Mouse (Mus musculus): Measurements from ENCODE around the gene Cpne8. TPM values are rescaled to one million over a fixed set of nuclear protein-coding genes. Genes with fewer than 3 reads are reported as not detected.

Cpne8 gene
- polyA plus RNA-seq, 1 experiment = 13.2 TPM

- Histone ChIP-seq H3K79me2 (ENCODE audit: control insufficient read depth, insufficient read depth) (no peaks in the 10 kb centered on the region), H3K4me2 (ENCODE audit: low read depth) (peak overlapping the region; percentile 5), H3K36me3 (ENCODE audit: control insufficient read depth, insufficient read depth) (no peaks in the 10 kb centered on the region), H3K27me3 (ENCODE audit: control insufficient read depth, insufficient read depth, insufficient read length) (no peaks in the 10 kb centered on the region), H3ac (ENCODE audit: control insufficient read depth, insufficient read length) (no peak overlapping the region), H3K4me3 (no peak overlapping the region)
- TF ChIP-seq USF1 (IDR thresholded peaks at IDR 0.05; ENCODE audit: low read depth) = no peak
- no peak for TF ChIP-seq TCF3 (IDR thresholded peaks at IDR 0.05; ENCODE audit: insufficient read length, low read depth)
Observed at GRCm38 (mm10) chr15:90563996-90564395, 115.2 kb downstream of the Cpne8 start.

GRCm38 (mm10) chr15:90561613-90562012, 117.6 kb downstream of the Cpne8 start:
- no peak overlapping the region for H3ac ChIP-seq (ENCODE audit: control insufficient read depth, insufficient read length)
- H3K36me3 ChIP-seq (ENCODE audit: control insufficient read depth, insufficient read depth) = no peaks in the 10 kb centered on the region
- H3K27me3 ChIP-seq (ENCODE audit: control insufficient read depth, insufficient read depth, insufficient read length) = no peaks in the 10 kb centered on the region
- no peak overlapping the region for H3K4me3 ChIP-seq
- H3K4me2 ChIP-seq (ENCODE audit: low read depth) = no peak overlapping the region
- H3K79me2 ChIP-seq (ENCODE audit: control insufficient read depth, insufficient read depth) = no peaks in the 10 kb centered on the region
- no peak for TF ChIP-seq E2F4 (IDR thresholded peaks at IDR 0.05; ENCODE audit: insufficient read depth)
- TF ChIP-seq USF1 (IDR thresholded peaks at IDR 0.05; ENCODE audit: low read depth) = no peak
- TF ChIP-seq MYOG (IDR thresholded peaks at IDR 0.05; ENCODE audit: control insufficient read depth in 1 of 3, insufficient read depth in 1 of 3, insufficient read length in 2 of 3, low read depth in 2 of 3) = no peak
- no peak for TF ChIP-seq REST (IDR thresholded peaks at IDR 0.05; ENCODE audit: insufficient read depth, insufficient read length)
- TF ChIP-seq POLR2A (IDR thresholded peaks at IDR 0.05; ENCODE audit: insufficient read length, low read depth) = no peak
- TF ChIP-seq MAX (IDR thresholded peaks at IDR 0.05; ENCODE audit: low read depth) = no peak
- no peak for TF ChIP-seq TCF3 (IDR thresholded peaks at IDR 0.05; ENCODE audit: insufficient read length, low read depth)
- TF ChIP-seq CEBPB (IDR thresholded peaks at IDR 0.05; ENCODE audit: insufficient read depth, poor library complexity, severe bottlenecking) = no peak
- TF ChIP-seq TCF12 (IDR thresholded peaks at IDR 0.05; ENCODE audit: insufficient read depth, poor library complexity, severe bottlenecking) = no peak
- TF ChIP-seq MYOD1 (IDR thresholded peaks at IDR 0.05; ENCODE audit: control insufficient read depth in 1 of 3, insufficient read length in 2 of 3, low read depth in 2 of 3) = no peak
- no peak for TF ChIP-seq POLR2AphosphoS2 (IDR thresholded peaks at IDR 0.05; ENCODE audit: insufficient read length, low read depth)
- no peak for TF ChIP-seq SRF (IDR thresholded peaks at IDR 0.05; ENCODE audit: control insufficient read depth, insufficient read length, low read depth)

GRCm38 (mm10) chr15:90548589-90548988, 130.6 kb downstream of the Cpne8 start:
- Histone ChIP-seq H3K4me3 (no peak overlapping the region), H3ac (ENCODE audit: control insufficient read depth, insufficient read length) (no peak overlapping the region), H3K27me3 (ENCODE audit: control insufficient read depth, insufficient read depth, insufficient read length) (no peaks in the 10 kb centered on the region), H3K4me2 (ENCODE audit: low read depth) (no peak overlapping the region), H3K79me2 (ENCODE audit: control insufficient read depth, insufficient read depth) (no peaks in the 10 kb centered on the region), H3K36me3 (ENCODE audit: control insufficient read depth, insufficient read depth) (no peaks in the 10 kb centered on the region)
- TF ChIP-seq POLR2AphosphoS2 (IDR thresholded peaks at IDR 0.05; ENCODE audit: insufficient read length, low read depth) (no peak), CEBPB (IDR thresholded peaks at IDR 0.05; ENCODE audit: insufficient read depth, poor library complexity, severe bottlenecking) (peak; percentile 87)

GRCm38 (mm10) chr15:90543447-90543846, 135.8 kb downstream of the Cpne8 start:
- Histone ChIP-seq H3K4me2 (ENCODE audit: low read depth) (no peak overlapping the region), H3K79me2 (ENCODE audit: control insufficient read depth, insufficient read depth) (no peaks in the 10 kb centered on the region), H3K36me3 (ENCODE audit: control insufficient read depth, insufficient read depth) (no peaks in the 10 kb centered on the region), H3ac (ENCODE audit: control insufficient read depth, insufficient read length) (no peak overlapping the region), H3K27me3 (ENCODE audit: control insufficient read depth, insufficient read depth, insufficient read length) (no peaks in the 10 kb centered on the region), H3K4me3 (no peak overlapping the region)
- no peak for TF ChIP-seq TCF3 (IDR thresholded peaks at IDR 0.05; ENCODE audit: insufficient read length, low read depth)

- TF ChIP-seq POLR2A (IDR thresholded peaks at IDR 0.05; ENCODE audit: insufficient read length, low read depth) (no peak), USF1 (IDR thresholded peaks at IDR 0.05; ENCODE audit: low read depth) (no peak), MYOG (IDR thresholded peaks at IDR 0.05; ENCODE audit: control insufficient read depth in 1 of 3, insufficient read depth in 1 of 3, insufficient read length in 2 of 3, low read depth in 2 of 3) (no peak), MAX (IDR thresholded peaks at IDR 0.05; ENCODE audit: low read depth) (no peak)
- Histone ChIP-seq H3K27me3 (ENCODE audit: control insufficient read depth, insufficient read depth, insufficient read length) (no peaks in the 10 kb centered on the region), H3ac (ENCODE audit: control insufficient read depth, insufficient read length) (no peak overlapping the region), H3K4me3 (no peak overlapping the region), H3K36me3 (ENCODE audit: control insufficient read depth, insufficient read depth) (no peaks in the 10 kb centered on the region), H3K79me2 (ENCODE audit: control insufficient read depth, insufficient read depth) (no peaks in the 10 kb centered on the region), H3K4me2 (ENCODE audit: low read depth) (no peak overlapping the region)
Observed at GRCm38 (mm10) chr15:90542126-90542525, 137.1 kb downstream of the Cpne8 start.

GRCm38 (mm10) chr15:90536311-90537202, 142.7 kb downstream of the Cpne8 start:
- Histone ChIP-seq H3K79me2 (ENCODE audit: control insufficient read depth, insufficient read depth) (no peaks in the 10 kb centered on the region), H3K4me2 (ENCODE audit: low read depth) (no peak overlapping the region), H3ac (ENCODE audit: control insufficient read depth, insufficient read length) (no peak overlapping the region), H3K27me3 (ENCODE audit: control insufficient read depth, insufficient read depth, insufficient read length) (no peaks in the 10 kb centered on the region), H3K36me3 (ENCODE audit: control insufficient read depth, insufficient read depth) (no peaks in the 10 kb centered on the region), H3K4me3 (no peak overlapping the region)
- TF ChIP-seq SRF (IDR thresholded peaks at IDR 0.05; ENCODE audit: control insufficient read depth, insufficient read length, low read depth) (no peak), CEBPB (IDR thresholded peaks at IDR 0.05; ENCODE audit: insufficient read depth, poor library complexity, severe bottlenecking) (no peak), MYOD1 (IDR thresholded peaks at IDR 0.05; ENCODE audit: control insufficient read depth in 1 of 3, insufficient read length in 2 of 3, low read depth in 2 of 3) (peak in 2 of 3 experiments; percentile 64 to 72), MYOG (IDR thresholded peaks at IDR 0.05; ENCODE audit: control insufficient read depth in 1 of 3, insufficient read depth in 1 of 3, insufficient read length in 2 of 3, low read depth in 2 of 3) (peak in 2 of 3 experiments; percentile 42 to 84)

Measured in myocyte (in vitro differentiated cells).